Mouse (Mus musculus) spleen, adult 2 months (tissue): Measurements from ENCODE around the gene Fam83e.

Source experiments
- CTCF ChIP-seq: fragments of 200-500 bp; IDR thresholded peaks from 2 replicates; pipeline ENCODE4 v1.5.1; 2011; ENCODE audit warnings: mild to moderate bottlenecking, inconsistent platforms; ENCODE audit not compliant: insufficient read depth, insufficient read length, insufficient replicate concordance; ENCODE audit errors: extremely low read depth
- POLR2A ChIP-seq: fragments of 200-500 bp; IDR thresholded peaks from 2 replicates; pipeline ENCODE4 v1.6.1; 2011; ENCODE audit warnings: low read depth, low read length, inconsistent platforms

GRCm38 (mm10) chr7:45689099-45689498 is 31.9 kb upstream of the Fam83e start:
- TF ChIP-seq POLR2A, result no peak
- no peak for TF ChIP-seq CTCF
